Mouse (Mus musculus) embryonic facial prominence, embryonic 15.5 days (tissue): Measurements from ENCODE around the gene Spry1. TPM values are rescaled to one million over a fixed set of nuclear protein-coding genes. Genes with fewer than 3 reads are reported as not detected.
"Not testable (repeated sequence)": the region's sequence is repeated elsewhere in the genome, so short reads cannot be mapped to it uniquely, and the experiment has no call there.

Experiments used
- ATAC-seq: fragments of 200-750 bp; cut with Nextera tagmentation; 2 replicates; pipeline ENCODE4 v1.8.0; 2017; ENCODE audit warnings: low read depth, moderate TSS enrichment; ENCODE audit not compliant: insufficient number of reproducible peaks, low FRiP score, low TSS enrichment
- H3K27ac ChIP-seq: fragments of 300-500 bp; sonication (generic); replicated peaks from 2 replicates; pipeline ENCODE4 v1.5.1; 2015; ENCODE audit warnings: mild to moderate bottlenecking, inconsistent platforms
- H3K27me3 ChIP-seq: fragments of 300-500 bp; sonication (generic); 2 replicates; pipeline ENCODE4 v1.6.1; 2015; ENCODE audit warnings: inconsistent platforms
- H3K36me3 ChIP-seq: fragments of 300-500 bp; sonication (generic); 2 replicates; pipeline ENCODE4 v1.6.1; 2015; ENCODE audit warnings: mild to moderate bottlenecking, inconsistent platforms
- H3K4me1 ChIP-seq: fragments of 300-500 bp; sonication (generic); 2 replicates; pipeline ENCODE4 v1.6.1; 2015; ENCODE audit warnings: inconsistent platforms
- H3K4me2 ChIP-seq: fragments of 300-500 bp; sonication (generic); replicated peaks from 2 replicates; pipeline ENCODE4 v1.6.1; 2015; ENCODE audit warnings: mild to moderate bottlenecking, inconsistent platforms
- H3K4me3 ChIP-seq: fragments of 300-500 bp; sonication (generic); replicated peaks from 2 replicates; pipeline ENCODE4 v1.5.1; 2015; ENCODE audit warnings: mild to moderate bottlenecking, inconsistent platforms
- H3K9ac ChIP-seq: fragments of 300-500 bp; sonication (generic); 2 replicates; pipeline ENCODE4 v1.6.1; 2015; ENCODE audit warnings: inconsistent platforms
- H3K9me3 ChIP-seq: fragments of 300-500 bp; sonication (generic); replicated peaks from 2 replicates; pipeline ENCODE4 v1.6.1; 2016; ENCODE audit warnings: inconsistent platforms
- WGBS: fragments of 180-500 bp; shearing (Covaris S2); methylation state at CpG from one replicate; pipeline ENCODE4 v1.1.7; 2015; 5-methylcytosine and 5-hydroxymethylcytosine counted together
- polyA plus RNA-seq: library from polyadenylated mRNA; unstranded; fragments of >200 nt; fragmentation: Nextera tagmentation; extraction: Ambion mirVana; gene quantifications from 2 replicates; pipeline ENCODE4 v1.2.1, GENCODE M21; 2015

The Spry1 gene
- polyA plus RNA-seq = 17.0 and 18.7 TPM in 2 replicates

GRCm38 (mm10) chr3:37639690-37640089 is at the start of gene Spry1:
Gene Spry1 (plus strand): TSS chr3:37639947.
- ATAC-seq = peak; percentile 87
- Histone ChIP-seq H3K9me3 (no peaks in the 10 kb centered on the region), H3K4me2 (peak within 1 kb of the TSS; percentile 61), H3K4me3 (peak within 1 kb of the TSS; percentile 86), H3K27ac (peak within 1 kb of the TSS; percentile 95), H3K27me3 (no peaks in the 10 kb centered on the region), H3K36me3 (peaks cover 18% of the 10 kb centered on the region), H3K4me1 (peaks cover 25% of the 10 kb centered on the region), H3K9ac (peak within 1 kb of the TSS; percentile 60)
- WGBS = under 1% methylated on average over 38 of the region's 38 CpGs

GRCm38 (mm10) chr3:37595721-37596120 is 44.0 kb upstream of the Spry1 start:
- H3K4me3 ChIP-seq = no peak overlapping the region
- H3K4me1 ChIP-seq = peaks cover 7% of the 10 kb centered on the region; the same call in 1 of the 2 replicates
- no peak overlapping the region for H3K9ac ChIP-seq
- H3K36me3 ChIP-seq = no peaks in the 10 kb centered on the region
- peak overlapping the region; percentile 55; the same call in 1 of the 2 replicates for H3K27ac ChIP-seq
- ATAC-seq = no peak
- 69% methylated on average over 10 of the region's 10 CpGs for WGBS
- no peaks in the 10 kb centered on the region for H3K9me3 ChIP-seq
- H3K4me2 ChIP-seq = no peak overlapping the region
- no peaks in the 10 kb centered on the region for H3K27me3 ChIP-seq

DNA sequence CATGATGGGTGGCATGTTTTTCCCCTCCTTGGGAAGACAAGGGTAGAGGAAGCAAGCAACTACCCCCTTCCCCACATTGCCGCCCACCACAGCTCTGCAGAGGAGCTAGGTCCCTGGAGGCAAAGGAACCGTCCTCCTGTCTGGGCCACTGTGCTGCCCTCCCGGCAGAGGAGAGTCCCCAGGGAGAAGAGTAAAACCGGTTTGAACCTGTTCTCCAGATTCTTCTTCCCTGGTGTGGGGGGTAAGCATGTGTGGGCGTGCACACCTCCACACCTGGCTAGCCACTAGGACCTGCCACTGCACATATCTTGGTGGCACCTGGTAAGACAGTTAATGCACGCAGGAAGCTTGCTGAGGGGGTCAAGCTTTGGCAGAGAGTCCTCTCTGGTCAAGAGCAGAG is 43.2 kb upstream of the Spry1 start:
- Histone ChIP-seq H3K27me3 (no peaks in the 10 kb centered on the region), H3K27ac (peak overlapping the region; percentile 59; the same call in 1 of the 2 replicates), H3K9ac (no peak overlapping the region), H3K4me2 (no peak overlapping the region), H3K4me3 (no peak overlapping the region), H3K36me3 (no peaks in the 10 kb centered on the region), H3K9me3 (no peaks in the 10 kb centered on the region), H3K4me1 (peaks cover 7% of the 10 kb centered on the region; the same call in 1 of the 2 replicates)
- ATAC-seq = peak; percentile 60; the same call in 1 of the 2 replicates
- WGBS = 40% methylated on average over 6 of the region's 6 CpGs

DNA sequence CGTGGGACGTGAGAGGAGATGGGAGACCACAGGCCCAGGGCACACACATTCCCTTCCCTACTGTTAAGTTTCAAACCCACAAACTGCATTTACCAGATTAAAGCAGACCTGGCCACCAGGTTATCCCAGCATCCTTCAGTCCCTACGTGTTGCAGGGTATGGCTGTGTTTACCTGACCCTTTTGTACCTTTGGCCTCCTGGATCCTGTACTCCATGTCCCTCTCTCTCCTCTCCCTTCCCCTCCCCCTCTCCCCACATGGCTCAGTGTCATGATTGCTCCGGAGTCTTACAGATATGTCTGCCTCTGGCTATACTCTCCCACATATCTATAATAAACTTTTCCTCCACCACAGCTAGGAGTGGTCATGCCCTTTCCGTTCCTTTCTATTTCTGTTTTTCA is 42.5 kb upstream of the Spry1 start:
- no peak overlapping the region for H3K4me2 ChIP-seq
- no peaks in the 10 kb centered on the region for H3K27me3 ChIP-seq
- peaks cover 7% of the 10 kb centered on the region; the same call in 1 of the 2 replicates for H3K4me1 ChIP-seq
- no peaks in the 10 kb centered on the region for H3K36me3 ChIP-seq
- WGBS = 50% methylated on average over 5 of the region's 5 CpGs
- no peak overlapping the region for H3K4me3 ChIP-seq
- peak overlapping the region; percentile 59; the same call in 1 of the 2 replicates for H3K27ac ChIP-seq
- ATAC-seq = no peak
- H3K9me3 ChIP-seq = no peaks in the 10 kb centered on the region
- H3K9ac ChIP-seq = no peak overlapping the region

GRCm38 (mm10) chr3:37599641-37600040 is 40.1 kb upstream of the Spry1 start:
- H3K27me3 ChIP-seq, H3K4me3 ChIP-seq, H3K36me3 ChIP-seq, H3K9ac ChIP-seq, H3K27ac ChIP-seq, H3K4me2 ChIP-seq, ATAC-seq, H3K9me3 ChIP-seq, H3K4me1 ChIP-seq: not testable (repeated sequence)
- 92% methylated on average over 14 of the region's 14 CpGs for WGBS

GRCm38 (mm10) chr3:37602356-37602755 is 37.4 kb upstream of the Spry1 start:
- H3K4me2 ChIP-seq = no peak overlapping the region
- no peak for ATAC-seq
- H3K9ac ChIP-seq = no peak overlapping the region
- WGBS = 97% methylated on average over 9 of the region's 9 CpGs
- 0 out of 2 replicates have a peak, but pooled peaks cover 7% of the 10 kb centered on the region for H3K4me1 ChIP-seq
- no peaks in the 10 kb centered on the region for H3K36me3 ChIP-seq
- H3K4me3 ChIP-seq = no peak overlapping the region
- no peaks in the 10 kb centered on the region for H3K27me3 ChIP-seq
- 0 out of 2 replicates have a peak, but pooled peaks cover 3% of the 10 kb centered on the region for H3K9me3 ChIP-seq
- H3K27ac ChIP-seq = no peak overlapping the region

GRCm38 (mm10) chr3:37602890-37603289 is 36.9 kb upstream of the Spry1 start:
- 0 out of 2 replicates have a peak, but pooled peaks cover 7% of the 10 kb centered on the region for H3K4me1 ChIP-seq
- no peaks in the 10 kb centered on the region for H3K27me3 ChIP-seq
- no peak overlapping the region for H3K4me3 ChIP-seq
- no peak for ATAC-seq
- H3K27ac ChIP-seq = no peak overlapping the region
- no peak overlapping the region for H3K9ac ChIP-seq
- 0 out of 2 replicates have a peak, but pooled peaks cover 3% of the 10 kb centered on the region for H3K9me3 ChIP-seq
- no peak overlapping the region for H3K4me2 ChIP-seq
- WGBS = 84% methylated on average over 7 of the region's 7 CpGs
- H3K36me3 ChIP-seq = no peaks in the 10 kb centered on the region

DNA sequence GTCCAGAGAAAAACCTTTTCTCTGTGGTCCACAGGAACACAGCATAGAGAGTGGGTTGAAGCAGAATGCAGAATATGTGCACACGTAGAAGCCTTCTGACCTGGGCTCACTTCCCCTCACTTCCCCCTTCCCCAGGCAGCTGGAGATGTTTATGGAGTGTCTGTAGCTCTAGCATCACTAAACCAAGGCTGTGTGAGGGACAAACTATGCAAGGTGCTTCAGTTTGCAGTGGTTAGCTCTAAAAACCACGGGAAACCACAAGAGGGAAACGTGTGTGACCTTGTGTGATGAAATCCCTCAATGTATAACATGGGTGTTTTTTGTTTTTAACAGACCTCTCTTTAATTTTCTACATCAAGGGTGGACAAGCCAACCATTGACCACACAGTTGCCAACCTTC is 36.2 kb upstream of the Spry1 start:
- Histone ChIP-seq H3K4me1 (0 out of 2 replicates have a peak, but pooled peaks cover 7% of the 10 kb centered on the region), H3K27me3 (no peaks in the 10 kb centered on the region), H3K4me3 (no peak overlapping the region), H3K9me3 (0 out of 2 replicates have a peak, but pooled peaks cover 3% of the 10 kb centered on the region), H3K36me3 (no peaks in the 10 kb centered on the region), H3K9ac (no peak overlapping the region), H3K27ac (no peak overlapping the region), H3K4me2 (no peak overlapping the region)
- 79% methylated on average over 3 of the region's 3 CpGs for WGBS
- ATAC-seq = no peak

GRCm38 (mm10) chr3:37604976-37605875 is 34.5 kb upstream of the Spry1 start:
- WGBS = 55% methylated on average over 13 of the region's 13 CpGs
- H3K27ac ChIP-seq = no peak overlapping the region; the same call in 1 of the 2 replicates
- no peak overlapping the region for H3K4me3 ChIP-seq
- no peaks in the 10 kb centered on the region for H3K36me3 ChIP-seq
- no peaks in the 10 kb centered on the region for H3K27me3 ChIP-seq
- H3K9me3 ChIP-seq = 0 out of 2 replicates have a peak, but pooled peaks cover 3% of the 10 kb centered on the region
- H3K4me1 ChIP-seq = 0 out of 2 replicates have a peak, but pooled peaks cover 7% of the 10 kb centered on the region
- H3K4me2 ChIP-seq = no peak overlapping the region
- no peak; the same call in 1 of the 2 replicates for ATAC-seq
- H3K9ac ChIP-seq = no peak overlapping the region

GRCm38 (mm10) chr3:37605876-37606238 is 33.9 kb upstream of the Spry1 start:
- Histone ChIP-seq H3K27me3 (no peaks in the 10 kb centered on the region), H3K36me3 (no peaks in the 10 kb centered on the region), H3K4me1 (0 out of 2 replicates have a peak, but pooled peaks cover 7% of the 10 kb centered on the region), H3K27ac (no peak overlapping the region; the same call in 1 of the 2 replicates), H3K4me2 (no peak overlapping the region), H3K4me3 (no peak overlapping the region), H3K9ac (no peak overlapping the region), H3K9me3 (0 out of 2 replicates have a peak, but pooled peaks cover 3% of the 10 kb centered on the region)
- no peak for ATAC-seq
- WGBS = 68% methylated on average over 10 of the region's 10 CpGs

DNA sequence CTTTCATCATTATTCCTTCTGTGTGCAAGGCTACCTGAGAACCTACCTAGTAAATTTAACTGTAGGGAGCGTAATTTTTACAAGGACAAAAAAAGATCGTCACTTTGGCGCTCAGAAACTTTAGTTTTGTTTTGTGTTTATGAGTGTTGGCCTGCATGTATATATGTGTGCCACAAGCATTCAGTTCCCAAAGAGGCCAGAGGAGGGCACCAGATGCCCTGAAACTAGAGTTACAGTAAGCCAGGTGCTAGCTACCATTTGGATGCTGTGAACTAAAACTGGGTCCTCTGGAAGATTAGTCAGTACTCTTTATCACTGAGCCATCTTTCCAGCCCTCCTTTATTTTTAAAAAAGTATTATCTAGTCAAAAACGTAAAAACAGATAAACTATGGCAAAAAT is 30.8 kb upstream of the Spry1 start:
- whole genome bisulfite sequencing = 93% methylated on average over 4 of the region's 4 CpGs
- no peak for ATAC-seq

More for the DNA sequence above, 30.8 kb upstream of the Spry1 start:
- Histone ChIP-seq H3K9ac (no peak overlapping the region), H3K4me2 (no peak overlapping the region), H3K9me3 (0 out of 2 replicates have a peak, but pooled peaks cover 3% of the 10 kb centered on the region), H3K27me3 (no peaks in the 10 kb centered on the region), H3K36me3 (no peaks in the 10 kb centered on the region), H3K4me3 (no peak overlapping the region), H3K27ac (no peak overlapping the region), H3K4me1 (0 out of 2 replicates have a peak, but pooled peaks cover 11% of the 10 kb centered on the region)
